Mouse (Mus musculus): ENCODE measurements around the gene Clta. TPM values are rescaled to one million over a fixed set of nuclear protein-coding genes. Genes with fewer than 3 reads are reported as not detected.

The Clta gene
- polyA plus RNA-seq, 1 experiment from 2014 or later = 211 TPM

GRCm38 (mm10) chr4:43978521-43979443 lies 25.5 kb upstream of the Clta start:
- no peaks in the 10 kb centered on the region for H3K36me3 ChIP-seq (ENCODE audit: control insufficient read depth, insufficient read depth, low read length)
- no peaks in the 10 kb centered on the region for H3K9me3 ChIP-seq (ENCODE audit: control insufficient read depth, low read length)
- 13% methylated on average over 17 of the region's 17 CpGs for WGBS
- ATAC-seq (replicated peaks; ENCODE audit: low FRiP score) = 0 out of 2 replicates have a peak, but pooled peaks have one; percentile 43
- peaks cover 7% of the 10 kb centered on the region; the same call in 1 of the 2 replicates for H3K4me1 ChIP-seq (replicated peaks; ENCODE audit: control insufficient read depth, insufficient read depth, low read length)
- no peak overlapping the region; the same call in 1 of the 2 replicates for H3K27ac ChIP-seq (ENCODE audit: low read depth, low read length)
- no peak overlapping the region for H3K4me3 ChIP-seq (ENCODE audit: low read depth, low read length)
- H3K27me3 ChIP-seq (ENCODE audit: control insufficient read depth, insufficient read depth, low read length) = peaks cover 3% of the 10 kb centered on the region; the same call in 1 of the 2 replicates
- DNase-seq (ENCODE audit: low spot score) = peak; percentile 58
- H3K4me2 ChIP-seq (ENCODE audit: low read depth, low read length, severe bottlenecking) = no peak overlapping the region
- no peak overlapping the region for H3K9ac ChIP-seq (ENCODE audit: low read length)

- DNase-seq (ENCODE audit: low spot score) (peak; percentile 39), ATAC-seq (replicated peaks; ENCODE audit: low FRiP score) (no peak)
- Histone ChIP-seq H3K4me1 (replicated peaks; ENCODE audit: control insufficient read depth, insufficient read depth, low read length) (peaks cover 7% of the 10 kb centered on the region; the same call in 1 of the 2 replicates), H3K27ac (ENCODE audit: low read depth, low read length) (no peak overlapping the region), H3K4me2 (ENCODE audit: low read depth, low read length, severe bottlenecking) (no peak overlapping the region), H3K9me3 (ENCODE audit: control insufficient read depth, low read length) (no peaks in the 10 kb centered on the region), H3K36me3 (ENCODE audit: control insufficient read depth, insufficient read depth, low read length) (no peaks in the 10 kb centered on the region), H3K4me3 (ENCODE audit: low read depth, low read length) (no peak overlapping the region), H3K27me3 (ENCODE audit: control insufficient read depth, insufficient read depth, low read length) (peaks cover 3% of the 10 kb centered on the region; the same call in 1 of the 2 replicates), H3K9ac (ENCODE audit: low read length) (no peak overlapping the region)
- 80% methylated on average over 3 of the region's 3 CpGs for WGBS
Observed at GRCm38 (mm10) chr4:43979746-43980145, 24.5 kb upstream of the Clta start.

GRCm38 (mm10) chr4:43980236-43980635 lies 24.0 kb upstream of the Clta start:
- no peak overlapping the region for H3K4me2 ChIP-seq (ENCODE audit: low read depth, low read length, severe bottlenecking)
- H3K27ac ChIP-seq (ENCODE audit: low read depth, low read length) = no peak overlapping the region
- 91% methylated on average over 4 of the region's 4 CpGs for WGBS
- H3K4me3 ChIP-seq (ENCODE audit: low read depth, low read length) = no peak overlapping the region
- no peaks in the 10 kb centered on the region for H3K36me3 ChIP-seq (ENCODE audit: control insufficient read depth, insufficient read depth, low read length)
- peaks cover 3% of the 10 kb centered on the region; the same call in 1 of the 2 replicates for H3K27me3 ChIP-seq (ENCODE audit: control insufficient read depth, insufficient read depth, low read length)
- DNase-seq (ENCODE audit: low spot score) (no peak), ATAC-seq (replicated peaks; ENCODE audit: low FRiP score) (no peak)
- peaks cover 7% of the 10 kb centered on the region; the same call in 1 of the 2 replicates for H3K4me1 ChIP-seq (replicated peaks; ENCODE audit: control insufficient read depth, insufficient read depth, low read length)
- no peak overlapping the region for H3K9ac ChIP-seq (ENCODE audit: low read length)
- H3K9me3 ChIP-seq (ENCODE audit: control insufficient read depth, low read length) = no peaks in the 10 kb centered on the region

- no peak overlapping the region for H3K27ac ChIP-seq (ENCODE audit: low read depth, low read length)
- H3K4me2 ChIP-seq (ENCODE audit: low read depth, low read length, severe bottlenecking) = no peak overlapping the region
- no peak for DNase-seq (ENCODE audit: low spot score)
- no peaks in the 10 kb centered on the region for H3K9me3 ChIP-seq (ENCODE audit: control insufficient read depth, low read length)
- ATAC-seq (replicated peaks; ENCODE audit: low FRiP score) = no peak
- peaks cover 3% of the 10 kb centered on the region; the same call in 1 of the 2 replicates for H3K27me3 ChIP-seq (ENCODE audit: control insufficient read depth, insufficient read depth, low read length)
- WGBS = 92% methylated on average over 6 of the region's 6 CpGs
- no peak overlapping the region for H3K4me3 ChIP-seq (ENCODE audit: low read depth, low read length)
- H3K4me1 ChIP-seq (replicated peaks; ENCODE audit: control insufficient read depth, insufficient read depth, low read length) = peaks cover 7% of the 10 kb centered on the region; the same call in 1 of the 2 replicates
- H3K36me3 ChIP-seq (ENCODE audit: control insufficient read depth, insufficient read depth, low read length) = no peaks in the 10 kb centered on the region
- no peak overlapping the region for H3K9ac ChIP-seq (ENCODE audit: low read length)
Observed at GRCm38 (mm10) chr4:43980846-43981245, 23.4 kb upstream of the Clta start.

GRCm38 (mm10) chr4:43981251-43981650 lies 23.0 kb upstream of the Clta start:
- ATAC-seq (replicated peaks; ENCODE audit: low FRiP score) = no peak

GRCm38 (mm10) chr4:43982053-43982732 lies 22.1 kb upstream of the Clta start:
- 2% methylated on average over 24 of the region's 24 CpGs for WGBS
- H3K4me3 ChIP-seq (ENCODE audit: low read depth, low read length) = peak overlapping the region; percentile 23
- H3K27me3 ChIP-seq (ENCODE audit: control insufficient read depth, insufficient read depth, low read length) = peaks cover 3% of the 10 kb centered on the region; the same call in 1 of the 2 replicates
- H3K4me1 ChIP-seq (replicated peaks; ENCODE audit: control insufficient read depth, insufficient read depth, low read length) = peaks cover 7% of the 10 kb centered on the region; the same call in 1 of the 2 replicates
- H3K36me3 ChIP-seq (ENCODE audit: control insufficient read depth, insufficient read depth, low read length) = no peaks in the 10 kb centered on the region
- no peaks in the 10 kb centered on the region for H3K9me3 ChIP-seq (ENCODE audit: control insufficient read depth, low read length)
- H3K9ac ChIP-seq (ENCODE audit: low read length) = peak overlapping the region; percentile 64
- H3K4me2 ChIP-seq (ENCODE audit: low read depth, low read length, severe bottlenecking) = peak overlapping the region; percentile 61
- peak; percentile 90 for ATAC-seq (replicated peaks; ENCODE audit: low FRiP score)
- H3K27ac ChIP-seq (ENCODE audit: low read depth, low read length) = no peak overlapping the region
- DNase-seq (ENCODE audit: low spot score) = peak; percentile 97

More at GRCm38 (mm10) chr4:43981251-43981650, 23.0 kb upstream of the Clta start:
- no peaks in the 10 kb centered on the region for H3K36me3 ChIP-seq (ENCODE audit: control insufficient read depth, insufficient read depth, low read length)
- no peak overlapping the region for H3K27ac ChIP-seq (ENCODE audit: low read depth, low read length)
- no peaks in the 10 kb centered on the region for H3K9me3 ChIP-seq (ENCODE audit: control insufficient read depth, low read length)
- peaks cover 3% of the 10 kb centered on the region; the same call in 1 of the 2 replicates for H3K27me3 ChIP-seq (ENCODE audit: control insufficient read depth, insufficient read depth, low read length)
- H3K4me2 ChIP-seq (ENCODE audit: low read depth, low read length, severe bottlenecking) = no peak overlapping the region
- DNase-seq (ENCODE audit: low spot score) = no peak
- 92% methylated on average over 7 of the region's 7 CpGs for WGBS
- no peak overlapping the region for H3K9ac ChIP-seq (ENCODE audit: low read length)
- H3K4me1 ChIP-seq (replicated peaks; ENCODE audit: control insufficient read depth, insufficient read depth, low read length) = peaks cover 7% of the 10 kb centered on the region; the same call in 1 of the 2 replicates
- no peak overlapping the region for H3K4me3 ChIP-seq (ENCODE audit: low read depth, low read length)

- ATAC-seq (replicated peaks; ENCODE audit: low FRiP score) = no peak
Observed at GRCm38 (mm10) chr4:43983181-43983580, 21.1 kb upstream of the Clta start, which contains the start of gene Ccin. Gene Ccin, plus strand, starts transcription at chr4:43983483.

GRCm38 (mm10) chr4:43983756-43984155 lies 20.5 kb upstream of the Clta start:
- DNase-seq (ENCODE audit: low spot score) = no peak
- Histone ChIP-seq H3K9ac (ENCODE audit: low read length) (no peak overlapping the region), H3K27ac (ENCODE audit: low read depth, low read length) (no peak overlapping the region), H3K27me3 (ENCODE audit: control insufficient read depth, insufficient read depth, low read length) (peaks cover 3% of the 10 kb centered on the region; the same call in 1 of the 2 replicates), H3K4me1 (replicated peaks; ENCODE audit: control insufficient read depth, insufficient read depth, low read length) (peaks cover 2% of the 10 kb centered on the region; the same call in 1 of the 2 replicates), H3K9me3 (ENCODE audit: control insufficient read depth, low read length) (no peaks in the 10 kb centered on the region), H3K4me3 (ENCODE audit: low read depth, low read length) (no peak overlapping the region), H3K36me3 (ENCODE audit: control insufficient read depth, insufficient read depth, low read length) (no peaks in the 10 kb centered on the region), H3K4me2 (ENCODE audit: low read depth, low read length, severe bottlenecking) (no peak overlapping the region)
- no peak for ATAC-seq (replicated peaks; ENCODE audit: low FRiP score)
- WGBS = 92% methylated on average over 22 of the region's 22 CpGs

More at GRCm38 (mm10) chr4:43983181-43983580, 21.1 kb upstream of the Clta start, which contains the start of gene Ccin:
- H3K4me2 ChIP-seq (ENCODE audit: low read depth, low read length, severe bottlenecking) = peak within 1 kb of the TSS; percentile 61
- no peaks in the 10 kb centered on the region for H3K9me3 ChIP-seq (ENCODE audit: control insufficient read depth, low read length)
- peaks cover 5% of the 10 kb centered on the region; the same call in 1 of the 2 replicates for H3K4me1 ChIP-seq (replicated peaks; ENCODE audit: control insufficient read depth, insufficient read depth, low read length)
- 84% methylated on average over 11 of the region's 11 CpGs for WGBS
- H3K4me3 ChIP-seq (ENCODE audit: low read depth, low read length) = peak within 1 kb of the TSS; percentile 23
- peaks cover 3% of the 10 kb centered on the region; the same call in 1 of the 2 replicates for H3K27me3 ChIP-seq (ENCODE audit: control insufficient read depth, insufficient read depth, low read length)
- H3K27ac ChIP-seq (ENCODE audit: low read depth, low read length) = no peak within 1 kb of the TSS
- peak within 1 kb of the TSS; percentile 64; the same call in 1 of the 2 replicates for H3K9ac ChIP-seq (ENCODE audit: low read length)
- no peaks in the 10 kb centered on the region for H3K36me3 ChIP-seq (ENCODE audit: control insufficient read depth, insufficient read depth, low read length)
- DNase-seq (ENCODE audit: low spot score) = peak; percentile 46
